Mouse (Mus musculus): Measurements from ENCODE around the gene Kcnn3. TPM values are rescaled to one million over a fixed set of nuclear protein-coding genes. Genes with fewer than 3 reads are reported as not detected.

Kcnn3 gene
- polyA plus RNA-seq, 1 experiment = 13.8 TPM

DNA sequence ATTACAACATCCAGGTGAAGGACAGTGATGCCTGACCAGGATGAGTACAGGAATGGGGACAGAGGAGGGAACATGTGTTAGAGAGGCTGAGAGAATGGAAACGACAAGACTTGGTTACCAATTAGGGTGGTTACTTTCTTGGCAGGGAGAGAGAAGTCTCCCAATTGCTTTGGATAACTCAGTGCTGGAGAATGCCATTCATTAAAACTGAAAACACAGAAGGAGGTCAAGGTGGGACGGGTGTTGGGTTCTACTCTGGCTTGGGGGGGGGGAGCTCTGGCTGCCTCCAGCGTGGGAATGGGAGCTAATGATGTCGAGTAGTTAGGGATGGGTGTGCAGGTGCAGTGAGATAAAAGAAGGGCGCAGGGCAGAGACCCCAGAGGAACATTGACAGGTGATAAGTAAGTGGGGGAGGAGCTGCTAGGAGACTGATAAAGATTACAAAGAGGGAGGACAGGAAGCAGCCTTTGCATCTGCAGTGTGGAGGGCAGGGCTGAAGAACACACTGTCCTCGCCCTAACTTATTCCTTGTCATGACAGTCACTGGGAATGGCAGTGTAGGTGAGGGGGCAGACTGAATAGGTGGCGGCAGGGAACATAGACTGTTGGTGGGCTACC lies 49.9 kb downstream of the Kcnn3 start:
- no peak for TF ChIP-seq POLR2A (IDR thresholded peaks at IDR 0.05; ENCODE audit: borderline replicate concordance, extremely low read depth, insufficient read depth, insufficient read length, poor library complexity, severe bottlenecking)
- no peak for TF ChIP-seq CTCF (IDR thresholded peaks at IDR 0.05; ENCODE audit: borderline replicate concordance, extremely low read depth, insufficient read depth, insufficient read length)
- DNase-seq (ENCODE audit: low read depth) = peak; percentile 70

DNA sequence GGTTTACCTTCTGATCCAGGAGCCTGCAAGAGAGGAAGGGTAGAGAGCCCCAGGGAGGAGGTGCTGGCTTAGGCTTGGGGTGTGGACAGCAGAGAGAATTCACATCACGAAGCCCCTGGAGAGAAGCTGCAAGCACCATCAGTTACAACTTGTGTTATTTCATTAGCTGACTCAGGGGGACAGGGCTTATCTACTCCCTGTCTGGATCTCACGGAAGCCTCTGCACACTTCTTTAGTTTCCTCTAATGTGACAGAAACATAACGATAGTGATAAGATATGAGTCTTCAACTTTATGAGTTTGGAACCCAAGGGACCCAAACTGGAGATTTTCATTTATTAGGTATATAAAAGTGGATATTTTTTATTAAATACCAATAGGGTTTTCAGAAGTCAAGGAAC lies 50.4 kb downstream of the Kcnn3 start:
- TF ChIP-seq CTCF (IDR thresholded peaks at IDR 0.05; ENCODE audit: borderline replicate concordance, extremely low read depth, insufficient read depth, insufficient read length) = no peak
- TF ChIP-seq POLR2A (IDR thresholded peaks at IDR 0.05; ENCODE audit: borderline replicate concordance, extremely low read depth, insufficient read depth, insufficient read length, poor library complexity, severe bottlenecking) = no peak
- DNase-seq (ENCODE audit: low read depth) = no peak

DNA sequence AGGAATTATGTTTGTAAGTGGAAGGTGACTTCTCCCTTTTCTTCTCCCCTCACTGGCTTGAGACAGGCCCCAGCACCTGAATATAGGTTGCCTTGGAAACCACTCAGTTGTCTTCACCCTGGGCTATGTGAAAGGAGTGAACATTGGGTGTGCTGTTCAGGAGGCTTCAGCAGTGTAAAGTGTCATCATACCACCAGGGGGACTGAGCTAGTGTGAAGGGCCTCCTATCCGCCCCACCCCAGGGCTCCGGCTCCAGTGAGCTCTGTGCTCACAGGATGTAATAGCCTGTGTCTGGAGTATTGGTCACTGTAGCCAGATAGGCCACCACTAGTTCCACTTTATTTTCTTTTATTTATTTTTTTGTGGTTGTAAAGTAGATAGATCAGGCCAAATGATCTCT lies 54.3 kb downstream of the Kcnn3 start:
- TF ChIP-seq POLR2A (IDR thresholded peaks at IDR 0.05; ENCODE audit: borderline replicate concordance, extremely low read depth, insufficient read depth, insufficient read length, poor library complexity, severe bottlenecking) = no peak
- peak; percentile 38; the same call in 1 of the 2 replicates for TF ChIP-seq CTCF (IDR thresholded peaks at IDR 0.05; ENCODE audit: borderline replicate concordance, extremely low read depth, insufficient read depth, insufficient read length)
- DNase-seq (ENCODE audit: low read depth) = no peak

DNA sequence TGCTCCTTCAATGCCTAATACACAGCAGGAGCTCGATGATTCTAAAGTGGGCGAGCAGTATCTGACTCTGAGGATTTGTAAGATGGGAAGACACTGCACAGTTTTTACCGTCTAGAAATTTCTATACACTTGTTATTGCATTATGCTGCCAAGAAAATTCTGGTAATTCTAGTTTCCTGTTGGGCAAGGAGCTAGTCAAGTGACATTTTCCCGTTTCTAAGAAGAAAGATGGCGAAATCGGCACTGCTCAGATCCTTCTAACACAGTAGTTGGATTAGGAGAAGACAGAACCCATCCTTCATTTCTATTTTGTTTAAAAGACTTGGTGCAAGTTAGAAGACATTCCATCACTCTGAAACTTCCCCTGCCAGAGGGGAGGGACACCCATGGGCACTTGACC lies 56.4 kb downstream of the Kcnn3 start:
- TF ChIP-seq POLR2A (IDR thresholded peaks at IDR 0.05; ENCODE audit: borderline replicate concordance, extremely low read depth, insufficient read depth, insufficient read length, poor library complexity, severe bottlenecking) (no peak), CTCF (IDR thresholded peaks at IDR 0.05; ENCODE audit: borderline replicate concordance, extremely low read depth, insufficient read depth, insufficient read length) (no peak)
- no peak for DNase-seq (ENCODE audit: low read depth)

DNA sequence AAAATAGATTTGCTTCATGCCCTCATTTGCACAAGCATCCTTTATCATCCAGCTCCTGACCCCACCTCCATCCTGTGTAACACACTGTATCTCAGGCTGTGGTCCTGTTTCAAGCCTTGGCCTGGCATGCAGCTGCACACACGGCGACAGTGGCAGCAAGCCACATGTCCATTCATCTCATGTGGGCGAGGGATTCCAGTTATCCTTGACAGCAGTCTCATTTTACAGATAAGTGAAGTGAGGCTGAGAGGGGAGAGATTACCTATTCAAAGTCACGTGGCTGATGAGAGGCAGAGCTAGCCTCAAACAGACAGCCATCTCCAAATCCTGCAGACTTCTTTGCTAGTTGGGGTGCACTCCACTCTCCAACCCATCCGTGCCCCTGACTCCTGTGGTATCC lies 57.2 kb downstream of the Kcnn3 start:
- no peak for DNase-seq (ENCODE audit: low read depth)
- TF ChIP-seq CTCF (IDR thresholded peaks at IDR 0.05; ENCODE audit: borderline replicate concordance, extremely low read depth, insufficient read depth, insufficient read length) (no peak), POLR2A (IDR thresholded peaks at IDR 0.05; ENCODE audit: borderline replicate concordance, extremely low read depth, insufficient read depth, insufficient read length, poor library complexity, severe bottlenecking) (no peak)

DNA sequence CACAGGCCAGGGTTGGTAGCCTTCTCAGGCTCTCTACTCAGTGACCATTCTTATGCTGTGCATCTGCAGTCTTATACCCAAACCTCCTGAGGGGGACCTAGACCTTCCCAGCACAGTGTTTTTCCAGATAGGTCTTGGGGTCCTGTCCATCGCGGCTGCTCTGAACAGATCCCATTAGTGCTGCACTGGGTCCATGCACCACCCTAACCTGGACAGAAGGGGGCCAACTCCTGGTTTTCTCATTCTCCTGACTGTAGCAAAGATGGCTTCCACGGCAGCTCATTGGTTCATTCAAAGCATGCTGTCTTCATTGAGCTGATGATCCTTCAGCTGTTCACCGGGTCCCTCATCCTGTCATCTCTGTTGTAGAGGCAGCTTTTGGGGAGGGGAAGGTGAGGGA lies 58.1 kb downstream of the Kcnn3 start:
- TF ChIP-seq CTCF (IDR thresholded peaks at IDR 0.05; ENCODE audit: borderline replicate concordance, extremely low read depth, insufficient read depth, insufficient read length) = peak; percentile 16; the same call in 1 of the 2 replicates
- TF ChIP-seq POLR2A (IDR thresholded peaks at IDR 0.05; ENCODE audit: borderline replicate concordance, extremely low read depth, insufficient read depth, insufficient read length, poor library complexity, severe bottlenecking) = no peak

DNA sequence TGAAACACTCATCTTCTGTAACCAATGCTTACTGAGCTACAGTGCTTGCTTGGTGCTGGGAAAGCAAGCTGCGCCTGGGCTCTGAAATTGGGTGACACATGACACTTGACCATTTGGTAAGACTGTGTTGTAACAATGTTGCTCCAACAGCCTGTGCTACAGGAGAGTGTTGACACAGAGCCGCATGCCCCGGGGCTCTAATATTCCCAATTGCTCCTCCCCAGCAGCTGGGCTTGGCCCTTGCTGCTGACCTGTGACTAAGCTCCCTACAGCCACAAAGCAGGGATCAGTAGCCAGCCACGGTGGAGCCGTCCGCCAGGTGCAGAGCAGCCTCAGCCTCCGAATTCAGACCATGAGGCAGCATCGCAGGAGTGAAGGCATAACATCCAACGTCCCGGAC lies 58.8 kb downstream of the Kcnn3 start:
- TF ChIP-seq POLR2A (IDR thresholded peaks at IDR 0.05; ENCODE audit: borderline replicate concordance, extremely low read depth, insufficient read depth, insufficient read length, poor library complexity, severe bottlenecking) = no peak
- DNase-seq (ENCODE audit: low read depth) = no peak

More for the DNA sequence above, 58.1 kb downstream of the Kcnn3 start:
- no peak for DNase-seq (ENCODE audit: low read depth)

DNA sequence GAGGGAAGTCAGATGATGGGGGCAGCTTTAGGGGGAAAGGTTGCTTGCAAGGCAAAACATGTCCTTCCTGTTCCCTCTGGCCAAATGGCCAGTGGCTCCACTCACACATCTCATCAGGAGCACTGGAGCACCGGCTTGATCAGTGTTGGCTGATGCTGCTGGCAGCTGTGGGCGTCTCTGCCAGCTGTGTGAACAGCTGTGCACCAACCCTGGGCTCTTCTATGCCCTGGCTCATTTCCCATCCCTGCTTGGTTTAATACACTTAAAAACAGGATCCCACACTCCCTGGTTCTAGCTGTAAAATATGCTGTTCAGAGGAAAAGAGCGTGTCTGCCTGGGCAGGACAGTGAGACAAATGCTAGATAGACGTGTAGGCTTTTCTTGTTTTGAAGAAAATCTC lies 64.3 kb downstream of the Kcnn3 start:
- DNase-seq (ENCODE audit: low read depth) = peak; percentile 47
- TF ChIP-seq CTCF (IDR thresholded peaks at IDR 0.05; ENCODE audit: borderline replicate concordance, extremely low read depth, insufficient read depth, insufficient read length) = no peak
- no peak for TF ChIP-seq POLR2A (IDR thresholded peaks at IDR 0.05; ENCODE audit: borderline replicate concordance, extremely low read depth, insufficient read depth, insufficient read length, poor library complexity, severe bottlenecking)

DNA sequence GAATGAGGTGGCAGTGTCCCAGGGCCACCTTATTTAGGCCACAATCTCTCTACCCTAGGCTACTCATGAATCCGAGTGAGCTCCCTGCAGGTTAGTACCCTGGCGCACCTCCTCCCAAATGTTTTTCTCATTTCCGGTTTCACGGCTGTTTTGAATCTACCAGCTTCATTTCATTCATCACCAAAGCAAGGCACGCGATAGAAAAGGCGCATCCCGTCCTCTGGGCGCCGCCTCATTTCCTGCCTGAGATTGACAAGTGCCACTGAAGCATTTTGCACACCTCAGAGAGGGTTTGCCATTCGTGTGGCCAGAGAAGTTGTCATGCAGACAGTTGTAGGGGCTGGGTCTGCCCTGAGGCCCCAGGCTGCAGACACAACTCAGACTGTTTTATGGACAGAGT lies 68.5 kb downstream of the Kcnn3 start:
- DNase-seq (ENCODE audit: low read depth) = no peak
- TF ChIP-seq POLR2A (IDR thresholded peaks at IDR 0.05; ENCODE audit: borderline replicate concordance, extremely low read depth, insufficient read depth, insufficient read length, poor library complexity, severe bottlenecking) = no peak

DNA sequence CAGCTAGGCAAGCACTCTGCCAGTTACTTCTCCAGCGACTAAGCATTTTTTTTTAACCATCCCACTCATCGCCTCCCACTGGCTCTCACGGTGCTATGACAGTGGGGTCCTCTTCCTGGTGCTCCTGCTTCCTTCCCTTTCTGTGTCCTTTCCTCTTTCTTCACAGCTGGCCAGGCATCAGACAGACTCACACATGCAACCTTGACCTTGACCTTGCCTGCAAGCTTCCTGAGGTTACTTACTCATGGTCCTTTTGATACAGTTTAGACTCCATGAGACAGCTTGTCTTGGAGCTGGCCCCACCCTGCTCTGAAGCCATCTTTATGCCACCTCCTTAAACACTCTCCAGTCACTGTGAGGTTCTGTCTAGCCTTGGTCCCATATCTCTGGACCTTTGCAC lies 69.4 kb downstream of the Kcnn3 start:
- TF ChIP-seq CTCF (IDR thresholded peaks at IDR 0.05; ENCODE audit: borderline replicate concordance, extremely low read depth, insufficient read depth, insufficient read length) (no peak), POLR2A (IDR thresholded peaks at IDR 0.05; ENCODE audit: borderline replicate concordance, extremely low read depth, insufficient read depth, insufficient read length, poor library complexity, severe bottlenecking) (no peak)
- no peak for DNase-seq (ENCODE audit: low read depth)

DNA sequence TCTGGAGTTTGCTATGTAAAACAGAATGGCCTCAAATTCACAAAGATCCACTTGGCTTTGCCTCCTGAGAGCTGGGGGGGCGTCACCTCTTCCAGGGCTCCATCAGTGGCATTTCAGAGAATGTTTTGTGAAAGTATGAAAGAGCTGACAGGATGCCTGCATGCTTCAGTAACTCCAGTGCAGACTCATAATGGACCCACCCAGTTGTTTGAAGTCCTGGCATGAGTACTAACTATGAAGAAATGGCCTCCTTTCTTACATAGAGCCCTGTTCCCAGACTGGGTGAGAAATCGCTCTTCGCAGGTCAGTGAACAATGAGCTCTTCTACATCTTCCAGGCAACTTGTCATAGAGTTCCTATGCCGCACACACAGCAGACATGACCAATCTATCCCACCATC lies 70.4 kb downstream of the Kcnn3 start:
- no peak for TF ChIP-seq POLR2A (IDR thresholded peaks at IDR 0.05; ENCODE audit: borderline replicate concordance, extremely low read depth, insufficient read depth, insufficient read length, poor library complexity, severe bottlenecking)
- no peak for TF ChIP-seq CTCF (IDR thresholded peaks at IDR 0.05; ENCODE audit: borderline replicate concordance, extremely low read depth, insufficient read depth, insufficient read length)

DNA sequence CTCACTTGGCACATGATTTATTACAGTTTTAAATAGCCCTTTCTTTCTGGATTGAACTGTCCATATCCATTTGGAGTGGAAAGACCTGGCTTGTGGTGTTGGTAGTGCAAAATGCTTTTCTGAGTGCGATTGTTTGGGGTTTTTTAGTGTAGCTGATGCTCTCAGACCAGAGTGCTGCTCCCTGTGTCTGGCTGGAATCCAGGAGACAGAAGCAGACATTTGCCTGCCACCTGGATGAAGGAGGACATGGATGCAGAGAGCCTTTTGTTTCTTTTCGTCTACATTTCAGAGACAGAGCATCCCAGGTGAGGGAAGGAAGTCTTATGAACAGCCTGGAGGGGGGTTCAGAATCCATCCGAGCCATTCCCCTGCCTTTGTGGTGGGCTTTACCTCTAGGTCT lies 71.5 kb downstream of the Kcnn3 start:
- TF ChIP-seq POLR2A (IDR thresholded peaks at IDR 0.05; ENCODE audit: borderline replicate concordance, extremely low read depth, insufficient read depth, insufficient read length, poor library complexity, severe bottlenecking) = no peak
- no peak for TF ChIP-seq CTCF (IDR thresholded peaks at IDR 0.05; ENCODE audit: borderline replicate concordance, extremely low read depth, insufficient read depth, insufficient read length)
- DNase-seq (ENCODE audit: low read depth) = peak; percentile 58

More for the DNA sequence above, 70.4 kb downstream of the Kcnn3 start:
- DNase-seq (ENCODE audit: low read depth) = peak; percentile 63
